Mouse (Mus musculus): ENCODE data around the gene Gfi1b. TPM values are rescaled to one million over a fixed set of nuclear protein-coding genes. Genes with fewer than 3 reads are reported as not detected.

Gfi1b gene
- polyA plus RNA-seq, 1 experiment from 2014 or later: not detected

GRCm38 (mm10) chr2:28650526-28650925, 28.7 kb upstream of the Gfi1b start:
- ATAC-seq: no peak
- H3K27me3 ChIP-seq (replicated peaks; ENCODE audit: control insufficient read depth, insufficient read depth, low read length): no peaks in the 10 kb centered on the region

DNA sequence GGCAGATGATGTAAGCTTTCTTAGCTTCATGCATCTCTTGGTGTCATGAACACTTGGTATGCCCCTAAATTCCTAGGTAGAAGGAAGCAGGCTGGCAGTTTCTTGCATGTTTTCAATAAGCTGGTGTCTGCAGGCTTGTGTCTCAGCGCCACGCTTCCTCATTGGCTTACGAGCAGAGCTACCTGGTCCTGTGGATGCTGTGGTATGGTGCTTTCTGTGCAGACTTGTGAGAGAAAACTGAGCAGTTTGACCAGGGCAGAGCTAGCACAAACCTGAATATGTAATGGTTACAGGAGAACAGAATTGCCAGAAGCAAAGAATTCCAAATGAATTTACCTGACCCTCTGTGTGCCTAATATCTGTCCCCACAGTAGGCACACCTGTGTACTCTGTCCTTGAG, 21.3 kb upstream of the Gfi1b start:
- Histone ChIP-seq H3K9me3 (ENCODE audit: control insufficient read depth) (no peaks in the 10 kb centered on the region), H3K4me1 (replicated peaks; ENCODE audit: control insufficient read depth, insufficient read depth, low read length) (no peaks in the 10 kb centered on the region; the same call in 1 of the 2 replicates), H3K36me3 (ENCODE audit: control insufficient read depth, insufficient read depth) (no peaks in the 10 kb centered on the region; the same call in 1 of the 2 replicates), H3K27me3 (replicated peaks; ENCODE audit: control insufficient read depth, insufficient read depth, low read length) (no peaks in the 10 kb centered on the region), H3K4me3 (ENCODE audit: low read depth, low read length) (no peak overlapping the region), H3K27ac (ENCODE audit: low read depth, low read length) (no peak overlapping the region), H3K9ac (ENCODE audit: low read depth, low read length) (no peak overlapping the region), H3K4me2 (replicated peaks; ENCODE audit: low read depth) (no peak overlapping the region)
- ATAC-seq: no peak
- 87% methylated on average over 3 of the region's 3 CpGs for WGBS
- no peak for TF ChIP-seq CTCF (IDR thresholded peaks at IDR 0.05; ENCODE audit: low read depth)

More at GRCm38 (mm10) chr2:28650526-28650925, 28.7 kb upstream of the Gfi1b start:
- Histone ChIP-seq H3K4me1 (replicated peaks; ENCODE audit: control insufficient read depth, insufficient read depth, low read length) (no peaks in the 10 kb centered on the region), H3K27ac (ENCODE audit: low read depth, low read length) (no peak overlapping the region), H3K9ac (ENCODE audit: low read depth, low read length) (no peak overlapping the region), H3K4me2 (replicated peaks; ENCODE audit: low read depth) (no peak overlapping the region), H3K9me3 (ENCODE audit: control insufficient read depth) (no peaks in the 10 kb centered on the region), H3K4me3 (ENCODE audit: low read depth, low read length) (no peak overlapping the region), H3K36me3 (ENCODE audit: control insufficient read depth, insufficient read depth) (peaks cover 8% of the 10 kb centered on the region; the same call in 1 of the 2 replicates)
- TF ChIP-seq CTCF (IDR thresholded peaks at IDR 0.05; ENCODE audit: low read depth): no peak

- no peaks in the 10 kb centered on the region for H3K27me3 ChIP-seq (replicated peaks; ENCODE audit: control insufficient read depth, insufficient read depth, low read length)
- ATAC-seq: peak; percentile 32; the same call in 1 of the 2 replicates
- peak overlapping the region; percentile 79 for H3K27ac ChIP-seq (ENCODE audit: low read depth, low read length)
- H3K9me3 ChIP-seq (ENCODE audit: control insufficient read depth): no peaks in the 10 kb centered on the region
- peak overlapping the region; percentile 94 for H3K9ac ChIP-seq (ENCODE audit: low read depth, low read length)
- peak overlapping the region; percentile 99 for H3K4me3 ChIP-seq (ENCODE audit: low read depth, low read length)
- WGBS: under 1% methylated on average over 43 of the region's 43 CpGs
- TF ChIP-seq CTCF (IDR thresholded peaks at IDR 0.05; ENCODE audit: low read depth): peak; percentile 3; the same call in 1 of the 2 replicates
- H3K36me3 ChIP-seq (ENCODE audit: control insufficient read depth, insufficient read depth): no peaks in the 10 kb centered on the region; the same call in 1 of the 2 replicates
- no peaks in the 10 kb centered on the region; the same call in 1 of the 2 replicates for H3K4me1 ChIP-seq (replicated peaks; ENCODE audit: control insufficient read depth, insufficient read depth, low read length)
- peak overlapping the region; percentile 80 for H3K4me2 ChIP-seq (replicated peaks; ENCODE audit: low read depth)
Observed at GRCm38 (mm10) chr2:28641435-28641941, 19.7 kb upstream of the Gfi1b start.

- 2% methylated on average over 46 of the region's 47 CpGs for WGBS
Observed at GRCm38 (mm10) chr2:28640461-28641424, 19.0 kb upstream of the Gfi1b start, which contains the start of gene Tsc1. Tsc1 (plus strand) TSS chr2:28641228.

GRCm38 (mm10) chr2:28639794-28640193, 18.0 kb upstream of the Gfi1b start:
- H3K4me1 ChIP-seq (replicated peaks; ENCODE audit: control insufficient read depth, insufficient read depth, low read length): no peaks in the 10 kb centered on the region; the same call in 1 of the 2 replicates
- no peak overlapping the region for H3K9ac ChIP-seq (ENCODE audit: low read depth, low read length)
- TF ChIP-seq CTCF (IDR thresholded peaks at IDR 0.05; ENCODE audit: low read depth): peak; percentile 55
- H3K4me2 ChIP-seq (replicated peaks; ENCODE audit: low read depth): no peak overlapping the region
- no peak overlapping the region for H3K27ac ChIP-seq (ENCODE audit: low read depth, low read length)
- H3K36me3 ChIP-seq (ENCODE audit: control insufficient read depth, insufficient read depth): no peaks in the 10 kb centered on the region; the same call in 1 of the 2 replicates
- ATAC-seq: no peak
- H3K27me3 ChIP-seq (replicated peaks; ENCODE audit: control insufficient read depth, insufficient read depth, low read length): no peaks in the 10 kb centered on the region
- no peaks in the 10 kb centered on the region for H3K9me3 ChIP-seq (ENCODE audit: control insufficient read depth)
- no peak overlapping the region for H3K4me3 ChIP-seq (ENCODE audit: low read depth, low read length)
- WGBS: 59% methylated on average over 7 of the region's 7 CpGs

More at GRCm38 (mm10) chr2:28640461-28641424, 19.0 kb upstream of the Gfi1b start, which contains the start of gene Tsc1:
- Histone ChIP-seq H3K27me3 (replicated peaks; ENCODE audit: control insufficient read depth, insufficient read depth, low read length) (no peaks in the 10 kb centered on the region), H3K36me3 (ENCODE audit: control insufficient read depth, insufficient read depth) (no peaks in the 10 kb centered on the region; the same call in 1 of the 2 replicates), H3K4me1 (replicated peaks; ENCODE audit: control insufficient read depth, insufficient read depth, low read length) (no peaks in the 10 kb centered on the region; the same call in 1 of the 2 replicates), H3K27ac (ENCODE audit: low read depth, low read length) (peak within 1 kb of the TSS; percentile 79), H3K4me3 (ENCODE audit: low read depth, low read length) (peak within 1 kb of the TSS; percentile 99), H3K9me3 (ENCODE audit: control insufficient read depth) (no peaks in the 10 kb centered on the region), H3K9ac (ENCODE audit: low read depth, low read length) (peak within 1 kb of the TSS; percentile 94), H3K4me2 (replicated peaks; ENCODE audit: low read depth) (peak within 1 kb of the TSS; percentile 80)
- ATAC-seq: peak; percentile 94
- peak; percentile 41 for TF ChIP-seq CTCF (IDR thresholded peaks at IDR 0.05; ENCODE audit: low read depth)

- H3K4me3 ChIP-seq (ENCODE audit: low read depth, low read length): no peak overlapping the region
- no peak for TF ChIP-seq CTCF (IDR thresholded peaks at IDR 0.05; ENCODE audit: low read depth)
- H3K27me3 ChIP-seq (replicated peaks; ENCODE audit: control insufficient read depth, insufficient read depth, low read length): no peaks in the 10 kb centered on the region
- peak overlapping the region; percentile 43 for H3K4me2 ChIP-seq (replicated peaks; ENCODE audit: low read depth)
- H3K9ac ChIP-seq (ENCODE audit: low read depth, low read length): no peak overlapping the region
- H3K9me3 ChIP-seq (ENCODE audit: control insufficient read depth): no peaks in the 10 kb centered on the region
- ATAC-seq: no peak
- no peaks in the 10 kb centered on the region; the same call in 1 of the 2 replicates for H3K4me1 ChIP-seq (replicated peaks; ENCODE audit: control insufficient read depth, insufficient read depth, low read length)
- 13% methylated on average over 9 of the region's 9 CpGs for WGBS
- H3K36me3 ChIP-seq (ENCODE audit: control insufficient read depth, insufficient read depth): no peaks in the 10 kb centered on the region; the same call in 1 of the 2 replicates
- no peak overlapping the region for H3K27ac ChIP-seq (ENCODE audit: low read depth, low read length)
Observed at GRCm38 (mm10) chr2:28638886-28639285, 17.1 kb upstream of the Gfi1b start.

All from intestine, postnatal 0 days (tissue).